Mouse (Mus musculus): ENCODE measurements around the gene Rtn4r. TPM values are rescaled to one million over a fixed set of nuclear protein-coding genes. Genes with fewer than 3 reads are reported as not detected.

Gene Rtn4r
- total and polyA plus RNA-seq, 3 experiments, result not detected

GRCm38 (mm10) chr16:18186798-18187197, 59.4 kb downstream of the Rtn4r start:
- dilution Hi-C loops (cut with MboI; ENCODE audit: extremely low pct_ligation_motif_present, extremely low pct_unique_long_range_greater_than_20kb, low sequenced_read_pairs) (no loop called here), in situ Hi-C loops (cut with MboI; ENCODE audit: low pct_ligation_motif_present, low pct_unique_long_range_greater_than_20kb, low sequenced_read_pairs) (no loop called here)
- TF ChIP-seq ZMIZ1 (IDR thresholded peaks at IDR 0.05; ENCODE audit: low read depth, low read length), result no peak
- TF ChIP-seq TBP (conservative IDR thresholded peaks at IDR 0.05; ENCODE audit: low read depth, low read length), result no peak
- TF ChIP-seq BHLHE40 (IDR thresholded peaks at IDR 0.05; ENCODE audit: low read depth, low read length), result no peak
- no peak for TF ChIP-seq KAT2A (IDR thresholded peaks at IDR 0.05; ENCODE audit: insufficient replicate concordance, low read length)
- no peak for TF ChIP-seq POLR2AphosphoS2 (IDR thresholded peaks at IDR 0.05; ENCODE audit: low read depth, low read length)

GRCm38 (mm10) chr16:18187221-18187620, 59.8 kb downstream of the Rtn4r start:
- Histone ChIP-seq H3K4me1 (ENCODE audit: control insufficient read depth in 1 of 2, insufficient read depth in 2 of 2) (no peaks in the 10 kb centered on the region), H3K4me3 (replicated peaks in 1 of 3; ENCODE audit: low read depth in 2 of 3, low read length in 2 of 3, poor library complexity in 1 of 3) (no peak overlapping the region), H3K27ac (ENCODE audit: insufficient read depth, low read depth) (no peak overlapping the region), H3K79me2 (replicated peaks; ENCODE audit: control insufficient read depth, extremely low read depth, insufficient read depth, poor library complexity, severe bottlenecking) (no peaks in the 10 kb centered on the region), H3K27me3 (replicated peaks) (peaks cover 93% of the 10 kb centered on the region), H3K9ac (ENCODE audit: insufficient read depth, low read depth) (no peak overlapping the region), H3K4me2 (ENCODE audit: insufficient read depth, low read depth, poor library complexity, severe bottlenecking) (no peak overlapping the region), H3K9me3 (replicated peaks; ENCODE audit: low read length) (peaks cover 5% of the 10 kb centered on the region), H3K36me3 (replicated peaks in 1 of 2; ENCODE audit: control insufficient read depth in 1 of 2, insufficient read depth in 1 of 2, low read length in 1 of 2) (no peaks in the 10 kb centered on the region)
- TF ChIP-seq NRF1 (IDR thresholded peaks at IDR 0.05; ENCODE audit: low read depth, low read length) (no peak), EP300 (IDR thresholded peaks at IDR 0.05; ENCODE audit: low read length) (no peak), USF1 (IDR thresholded peaks at IDR 0.05; ENCODE audit: low read depth, low read length) (no peak), SIN3A (IDR thresholded peaks at IDR 0.05; ENCODE audit: low read length) (no peak), JUN (IDR thresholded peaks at IDR 0.05; ENCODE audit: insufficient read depth, low read depth, low read length) (no peak), POLR2AphosphoS2 (IDR thresholded peaks at IDR 0.05; ENCODE audit: low read depth, low read length) (no peak), E2F4 (IDR thresholded peaks at IDR 0.05; ENCODE audit: insufficient replicate concordance, low read depth, low read length) (no peak), ZNF384 (IDR thresholded peaks at IDR 0.05; ENCODE audit: low read depth, low read length) (no peak), GABPA (IDR thresholded peaks at IDR 0.05; ENCODE audit: insufficient replicate concordance, low read depth, low read length) (no peak), USF2 (conservative IDR thresholded peaks at IDR 0.05; ENCODE audit: low read depth, low read length) (no peak), JUND (conservative IDR thresholded peaks at IDR 0.05; ENCODE audit: low read depth, low read length) (no peak), MXI1 (IDR thresholded peaks at IDR 0.05; ENCODE audit: low read depth, low read length) (no peak), ZC3H11A (IDR thresholded peaks at IDR 0.05; ENCODE audit: low read depth, low read length) (no peak)
- no peak for DNase-seq (ENCODE audit: extremely low read depth)
- in situ Hi-C loops (cut with MboI; ENCODE audit: low pct_ligation_motif_present, low pct_unique_long_range_greater_than_20kb, low sequenced_read_pairs), result no loop called here
- dilution Hi-C loops (cut with MboI; ENCODE audit: extremely low pct_ligation_motif_present, extremely low pct_unique_long_range_greater_than_20kb, low sequenced_read_pairs), result no loop called here

More at GRCm38 (mm10) chr16:18186798-18187197, 59.4 kb downstream of the Rtn4r start:
- Histone ChIP-seq H3K9ac (ENCODE audit: insufficient read depth, low read depth) (no peak overlapping the region), H3K27ac (ENCODE audit: insufficient read depth, low read depth) (no peak overlapping the region), H3K36me3 (replicated peaks in 1 of 2; ENCODE audit: control insufficient read depth in 1 of 2, insufficient read depth in 1 of 2, low read length in 1 of 2) (no peaks in the 10 kb centered on the region), H3K4me2 (ENCODE audit: insufficient read depth, low read depth, poor library complexity, severe bottlenecking) (no peak overlapping the region), H3K4me3 (replicated peaks in 1 of 3; ENCODE audit: low read depth in 2 of 3, low read length in 2 of 3, poor library complexity in 1 of 3) (no peak overlapping the region), H3K27me3 (replicated peaks) (peaks cover 93% of the 10 kb centered on the region), H3K4me1 (ENCODE audit: control insufficient read depth in 1 of 2, insufficient read depth in 2 of 2) (no peaks in the 10 kb centered on the region), H3K9me3 (replicated peaks; ENCODE audit: low read length) (peaks cover 5% of the 10 kb centered on the region), H3K79me2 (replicated peaks; ENCODE audit: control insufficient read depth, extremely low read depth, insufficient read depth, poor library complexity, severe bottlenecking) (no peaks in the 10 kb centered on the region)
- no peak for DNase-seq (ENCODE audit: extremely low read depth)
